Mouse (Mus musculus): ENCODE data around the gene Pate4.

- TF ChIP-seq CTCF (IDR thresholded peaks at IDR 0.05; ENCODE audit: control insufficient read depth, insufficient read depth, insufficient replicate concordance, low read depth, low read length): no peak
- TF ChIP-seq POLR2A (IDR thresholded peaks at IDR 0.05; ENCODE audit: control insufficient read depth, low read depth, low read length): no peak
Observed at GRCm38 (mm10) chr9:35614005-35614404, 2.3 kb upstream of the Pate4 start.
